Mouse (Mus musculus) neural tube, embryonic 11.5 days (tissue): ENCODE measurements around the gene a. TPM values are rescaled to one million over a fixed set of nuclear protein-coding genes. Genes with fewer than 3 reads are reported as not detected.

Experiments used
- ATAC-seq: fragments of 200-750 bp; cut with Nextera tagmentation; 2 replicates; pipeline ENCODE4 v1.8.0; 2017; ENCODE audit warnings: moderate number of reproducible peaks, mild to moderate bottlenecking, moderate TSS enrichment, moderate library complexity; ENCODE audit not compliant: insufficient read depth, low FRiP score, low TSS enrichment
- DNase-seq: peaks from one replicate; pipeline ENCODE4 v3.0.0-alpha.2; 2015; ENCODE audit warnings: low spot score
- H3K27ac ChIP-seq: fragments of 300-500 bp; sonication (generic); 2 replicates; pipeline ENCODE4 v1.5.1; 2014; ENCODE audit warnings: low read depth, mild to moderate bottlenecking, low read length
- H3K27me3 ChIP-seq: fragments of 300-500 bp; sonication (generic); 2 replicates; pipeline ENCODE4 v1.6.1; 2014; ENCODE audit warnings: mild to moderate bottlenecking, low read length, mixed read lengths; ENCODE audit not compliant: control insufficient read depth, insufficient read depth
- H3K36me3 ChIP-seq: fragments of 300-500 bp; sonication (generic); 2 replicates; pipeline ENCODE4 v1.6.1; 2014; ENCODE audit warnings: mild to moderate bottlenecking, low read length, moderate library complexity, mixed read lengths; ENCODE audit not compliant: control insufficient read depth, insufficient read depth
- H3K4me1 ChIP-seq: fragments of 300-500 bp; sonication (generic); 2 replicates; pipeline ENCODE4 v1.6.1; 2014; ENCODE audit warnings: low read length, mixed read lengths; ENCODE audit not compliant: control insufficient read depth, insufficient read depth
- H3K4me2 ChIP-seq: fragments of 300-500 bp; sonication (generic); 2 replicates; pipeline ENCODE4 v1.6.1; 2014; ENCODE audit warnings: low read depth, mild to moderate bottlenecking, moderate library complexity
- H3K4me3 ChIP-seq: fragments of 300-500 bp; sonication (generic); 2 replicates; pipeline ENCODE4 v1.5.1; 2014; ENCODE audit warnings: low read depth, low read length
- H3K9ac ChIP-seq: fragments of 300-500 bp; sonication (generic); 2 replicates; pipeline ENCODE4 v1.6.1; 2014; ENCODE audit warnings: mild to moderate bottlenecking, low read length
- H3K9me3 ChIP-seq: fragments of 300-500 bp; sonication (generic); 2 replicates; pipeline ENCODE4 v1.6.1; 2016; ENCODE audit warnings: low read length; ENCODE audit not compliant: control insufficient read depth
- WGBS: fragments of 180-500 bp; shearing (Covaris S2); extraction: QIAGEN DNeasy Blood & Tissue Kit; methylation state at CpG from one replicate; pipeline ENCODE4 v1.1.7; 2014; 5-methylcytosine and 5-hydroxymethylcytosine counted together
- polyA plus RNA-seq: library from polyadenylated mRNA; unstranded; fragments of >200 nt; fragmentation: Nextera tagmentation; extraction: Ambion mirVana; gene quantifications from 2 replicates; pipeline ENCODE4 v1.2.1, GENCODE M21; 2014

Gene a
- polyA plus RNA-seq, 1 experiment from 2014 or later: 1.2 TPM

DNA sequence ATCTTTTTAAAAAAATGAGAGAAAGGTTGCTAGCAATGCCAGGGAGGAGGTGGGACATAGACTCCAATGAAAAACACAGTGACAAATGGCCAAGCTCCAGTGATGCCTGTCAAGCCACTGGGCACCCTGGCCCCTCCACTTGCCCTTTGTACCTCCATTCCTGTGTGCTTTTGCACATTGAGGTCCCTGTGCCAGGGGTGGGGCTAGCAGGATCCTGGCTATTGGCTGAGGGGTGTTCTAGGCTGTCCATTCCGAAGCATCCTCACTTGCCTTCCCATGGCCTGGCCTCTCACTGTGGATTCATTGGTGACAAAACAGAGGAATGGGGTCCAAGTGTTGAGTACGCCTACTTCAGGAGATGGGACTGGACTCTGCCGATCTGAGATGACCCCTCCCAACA lies 289.9 kb downstream of the a start:
- 88% methylated on average over 3 of the region's 3 CpGs for WGBS
- no peak for ATAC-seq
- DNase-seq: no peak

DNA sequence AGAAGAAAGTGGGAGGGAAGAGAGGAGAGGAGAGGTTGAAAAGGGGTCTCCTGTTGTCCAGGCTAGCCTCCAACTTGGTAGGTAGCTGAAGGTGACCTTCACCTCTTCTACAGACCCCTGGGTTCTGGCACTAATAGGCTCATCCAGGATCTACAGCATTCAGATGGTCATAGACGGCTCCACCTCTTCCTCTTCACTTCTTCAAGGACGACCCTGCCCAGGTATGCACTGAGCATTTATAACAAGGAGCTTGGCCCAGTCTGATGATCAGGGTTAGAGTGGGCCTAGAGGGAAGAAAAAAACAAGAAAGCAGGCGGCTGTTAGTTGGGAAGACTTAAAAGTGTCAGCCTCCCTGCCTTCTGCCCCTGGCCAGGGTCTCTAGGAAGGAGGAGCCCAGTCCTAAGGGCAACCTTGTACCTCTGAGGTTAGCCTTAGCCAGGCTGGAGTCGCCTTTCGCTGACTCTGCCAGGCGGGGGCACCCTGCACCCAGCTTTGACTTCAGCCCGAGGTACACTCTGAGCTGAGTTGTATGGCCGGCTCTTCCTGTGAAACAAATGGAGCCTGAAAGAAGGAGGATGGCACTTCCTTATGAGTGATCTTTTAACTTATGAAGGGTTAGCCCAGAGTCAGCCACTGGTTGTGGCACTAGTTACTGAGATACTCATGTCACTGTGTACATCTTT lies 291.1 kb downstream of the a start:
- no peak overlapping the region for H3K4me3 ChIP-seq
- WGBS: 22% methylated on average over 8 of the region's 8 CpGs
- no peak for ATAC-seq

More for the DNA sequence above, 289.9 kb downstream of the a start:
- no peak overlapping the region for H3K9ac ChIP-seq
- no peaks in the 10 kb centered on the region for H3K9me3 ChIP-seq
- H3K36me3 ChIP-seq: no peaks in the 10 kb centered on the region
- H3K27ac ChIP-seq: no peak overlapping the region
- H3K27me3 ChIP-seq: no peaks in the 10 kb centered on the region
- H3K4me1 ChIP-seq: no peaks in the 10 kb centered on the region
- no peak overlapping the region for H3K4me3 ChIP-seq
- H3K4me2 ChIP-seq: no peak overlapping the region

DNA sequence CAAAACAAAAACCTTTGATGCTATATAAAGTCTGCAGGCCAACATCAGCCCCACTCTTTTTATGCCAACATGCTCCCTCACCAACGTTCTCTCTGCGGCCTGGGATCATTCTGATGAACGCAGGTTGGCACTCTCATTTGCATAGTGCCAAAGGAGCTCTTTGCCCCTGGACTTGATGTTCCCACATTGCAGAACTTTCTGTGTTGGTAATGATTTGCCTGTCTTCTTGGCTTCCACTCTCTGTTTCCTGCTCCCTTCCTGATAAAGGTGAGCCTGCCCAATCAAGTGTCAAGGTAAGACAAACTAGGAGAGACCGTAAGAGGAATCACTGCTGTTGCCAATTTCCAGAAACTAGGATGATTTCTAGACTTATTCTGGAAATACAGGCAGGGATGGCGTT lies 293.3 kb downstream of the a start:
- H3K4me1 ChIP-seq: no peaks in the 10 kb centered on the region
- no peaks in the 10 kb centered on the region for H3K27me3 ChIP-seq
- H3K9me3 ChIP-seq: no peaks in the 10 kb centered on the region
- H3K27ac ChIP-seq: no peak overlapping the region
- H3K4me3 ChIP-seq: no peak overlapping the region
- no peak overlapping the region for H3K9ac ChIP-seq
- H3K4me2 ChIP-seq: no peak overlapping the region
- no peak for DNase-seq
- no peak for ATAC-seq
- no peaks in the 10 kb centered on the region for H3K36me3 ChIP-seq
- WGBS: 89% methylated on average over 5 of the region's 5 CpGs

More for the DNA sequence above, 291.1 kb downstream of the a start:
- H3K9me3 ChIP-seq: no peaks in the 10 kb centered on the region
- H3K4me2 ChIP-seq: no peak overlapping the region
- no peaks in the 10 kb centered on the region for H3K27me3 ChIP-seq
- no peak overlapping the region for H3K9ac ChIP-seq
- no peaks in the 10 kb centered on the region for H3K36me3 ChIP-seq
- peak; percentile 50 for DNase-seq
- no peak overlapping the region for H3K27ac ChIP-seq
- H3K4me1 ChIP-seq: no peaks in the 10 kb centered on the region

DNA sequence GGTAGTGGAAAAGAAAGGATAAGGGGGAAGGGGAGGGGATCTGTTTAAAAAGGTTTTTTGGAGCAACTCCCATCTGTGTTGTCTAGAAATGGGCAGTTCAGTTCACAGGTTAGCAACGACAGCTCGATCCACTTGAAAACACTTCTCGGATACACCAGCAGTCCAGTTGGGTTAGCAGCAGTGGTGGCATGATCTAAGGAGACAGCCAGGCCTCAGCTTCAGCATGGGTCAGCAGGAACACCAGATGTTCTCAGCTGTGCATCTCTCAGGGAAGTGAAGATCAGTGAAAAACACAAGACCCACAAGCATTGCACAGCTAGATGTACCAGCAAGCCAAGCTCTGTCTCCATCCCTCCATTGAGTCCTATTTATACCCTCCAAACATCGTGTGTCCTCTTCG lies 295.1 kb downstream of the a start:
- no peaks in the 10 kb centered on the region for H3K9me3 ChIP-seq
- no peak for ATAC-seq
- H3K4me3 ChIP-seq: no peak overlapping the region
- no peak overlapping the region for H3K27ac ChIP-seq
- WGBS: 90% methylated on average over 5 of the region's 5 CpGs
- DNase-seq: no peak
- H3K27me3 ChIP-seq: no peaks in the 10 kb centered on the region
- H3K9ac ChIP-seq: no peak overlapping the region
- H3K36me3 ChIP-seq: no peaks in the 10 kb centered on the region
- H3K4me1 ChIP-seq: no peaks in the 10 kb centered on the region
- no peak overlapping the region for H3K4me2 ChIP-seq

DNA sequence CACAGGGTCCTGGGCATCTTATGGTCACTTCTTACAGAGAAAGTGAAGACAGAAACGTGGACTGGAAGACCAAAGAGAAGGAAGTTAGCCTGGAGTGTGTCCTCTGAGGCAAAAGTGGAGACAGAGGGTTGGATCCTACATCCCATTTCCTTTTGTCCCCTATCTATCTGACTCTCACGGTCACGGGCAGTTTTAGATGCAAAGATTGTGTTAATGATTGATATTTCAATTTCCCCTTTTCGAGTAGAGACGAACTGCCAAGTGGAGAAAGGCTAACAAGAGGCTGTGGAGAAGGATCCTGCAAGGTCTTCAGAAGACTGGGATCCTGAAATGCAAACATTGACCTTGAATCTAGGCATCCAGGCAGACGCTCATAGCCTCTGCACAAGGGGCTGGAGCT lies 297.1 kb downstream of the a start:
- no peak for DNase-seq
- Histone ChIP-seq H3K9me3 (no peaks in the 10 kb centered on the region), H3K27me3 (no peaks in the 10 kb centered on the region), H3K4me2 (no peak overlapping the region), H3K36me3 (no peaks in the 10 kb centered on the region), H3K4me1 (no peaks in the 10 kb centered on the region), H3K27ac (no peak overlapping the region), H3K4me3 (no peak overlapping the region), H3K9ac (no peak overlapping the region)
- ATAC-seq: no peak
- 88% methylated on average over 6 of the region's 6 CpGs for WGBS

DNA sequence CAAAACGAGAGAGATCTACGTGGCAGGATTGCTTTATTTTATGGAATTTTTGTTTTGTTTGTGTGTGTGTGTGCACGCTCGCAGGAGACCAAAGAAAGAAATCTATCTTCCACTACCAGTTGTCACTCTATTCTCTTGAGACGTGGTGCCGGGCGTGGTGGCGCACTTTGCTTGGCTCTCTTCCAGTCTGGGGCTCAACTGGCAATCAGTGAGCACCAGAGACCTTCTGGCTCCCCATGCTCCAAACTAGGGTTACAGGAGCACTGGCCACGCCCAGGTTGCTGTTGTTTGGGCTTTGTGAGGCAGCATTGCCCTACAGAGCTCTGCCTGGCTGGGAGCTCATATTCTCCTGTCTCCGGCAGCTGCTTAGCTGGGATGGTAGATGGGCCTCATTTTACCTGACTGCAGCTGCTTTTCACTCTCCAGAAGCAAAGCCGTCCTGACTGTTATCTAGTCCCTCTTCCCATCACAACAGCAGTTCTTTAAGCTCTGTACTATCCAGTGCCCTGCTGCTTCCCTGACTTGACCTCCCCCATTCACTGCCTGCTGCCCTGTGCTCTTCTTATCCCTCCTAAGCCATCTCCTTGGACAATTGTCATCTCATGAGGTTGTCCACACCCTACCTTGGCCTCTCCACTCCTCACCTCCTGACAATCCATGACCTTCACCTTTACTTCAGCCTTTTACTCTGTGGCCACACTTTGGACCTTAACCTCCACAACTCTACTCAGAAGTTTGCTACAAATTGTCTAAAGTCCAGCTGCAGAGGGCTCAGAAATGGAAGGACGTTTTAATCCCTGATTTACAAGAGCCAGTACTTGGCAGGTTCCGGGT lies 299.9 kb downstream of the a start:
- no peak overlapping the region for H3K27ac ChIP-seq
- no peak overlapping the region for H3K4me2 ChIP-seq
- H3K9me3 ChIP-seq: no peaks in the 10 kb centered on the region
- ATAC-seq (no peak), DNase-seq (no peak)
- 69% methylated on average over 13 of the region's 13 CpGs for WGBS
- H3K36me3 ChIP-seq: no peaks in the 10 kb centered on the region
- H3K4me3 ChIP-seq: no peak overlapping the region
- no peak overlapping the region for H3K9ac ChIP-seq
- no peaks in the 10 kb centered on the region for H3K4me1 ChIP-seq
- no peaks in the 10 kb centered on the region for H3K27me3 ChIP-seq

DNA sequence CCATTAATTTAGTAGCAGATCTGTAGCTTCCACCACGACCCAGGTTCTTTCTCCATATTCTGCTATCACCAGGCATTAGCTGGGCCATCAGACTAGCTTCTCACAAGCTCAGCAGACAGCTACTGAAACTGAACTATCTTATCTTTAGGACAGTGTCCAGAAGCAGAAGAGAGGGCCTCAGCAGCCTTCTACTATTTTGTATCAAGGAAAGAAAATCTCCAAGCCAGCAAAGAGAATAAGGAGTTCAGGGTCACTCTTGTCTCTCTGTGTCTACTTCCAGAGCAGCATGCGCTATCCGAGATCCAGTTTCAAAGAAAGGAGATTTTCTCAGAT lies 300.5 kb downstream of the a start:
- WGBS: 85% methylated on average over 3 of the region's 3 CpGs

DNA sequence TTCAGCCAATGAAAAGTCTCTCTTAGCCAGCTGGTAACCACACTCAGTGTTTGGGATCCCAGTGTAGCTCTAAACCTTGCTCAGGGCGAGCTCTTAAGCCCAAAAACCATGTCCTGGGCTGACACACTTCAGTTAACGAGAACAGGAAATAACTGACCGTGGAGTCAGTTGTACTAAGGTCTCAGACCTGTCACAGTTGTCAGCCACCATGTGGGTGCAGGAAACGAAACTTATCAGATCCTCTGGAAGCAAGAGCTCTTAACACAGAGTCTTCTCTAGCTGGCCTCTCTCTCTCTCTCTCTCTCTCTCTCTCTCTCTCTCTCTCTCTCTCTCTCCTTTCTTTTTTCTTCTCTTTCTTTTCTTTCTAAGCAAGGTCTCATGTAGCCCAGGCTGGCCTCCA lies 302.2 kb downstream of the a start:
- no peak for DNase-seq
- WGBS: 76% methylated on average over 4 of the region's 4 CpGs
- H3K9ac ChIP-seq: no peak overlapping the region
- no peaks in the 10 kb centered on the region for H3K27me3 ChIP-seq
- H3K36me3 ChIP-seq: no peaks in the 10 kb centered on the region
- no peaks in the 10 kb centered on the region for H3K9me3 ChIP-seq
- H3K27ac ChIP-seq: no peak overlapping the region
- no peak overlapping the region for H3K4me2 ChIP-seq
- no peaks in the 10 kb centered on the region for H3K4me1 ChIP-seq
- no peak for ATAC-seq
- no peak overlapping the region for H3K4me3 ChIP-seq

More for the DNA sequence above, 300.5 kb downstream of the a start:
- Histone ChIP-seq H3K27ac (no peak overlapping the region), H3K4me1 (no peaks in the 10 kb centered on the region), H3K9me3 (no peaks in the 10 kb centered on the region), H3K36me3 (no peaks in the 10 kb centered on the region), H3K27me3 (no peaks in the 10 kb centered on the region), H3K4me2 (no peak overlapping the region), H3K9ac (no peak overlapping the region), H3K4me3 (no peak overlapping the region)
- ATAC-seq: no peak
- no peak for DNase-seq
